Mouse (Mus musculus) heart, adult 2 months (tissue): ENCODE measurements around the gene Odf3. TPM values are rescaled to one million over a fixed set of nuclear protein-coding genes. Genes with fewer than 3 reads are reported as not detected.

Experiments
- DNase-seq, 2 experiments: peaks; one replicate each; pipeline ENCODE4 v3.0.0; 2021
- H3K27ac ChIP-seq: fragments of 200-600 bp; 2 replicates; pipeline ENCODE4 v1.8.1; 2022
- H3K27me3 ChIP-seq: fragments of 200-500 bp; 2 replicates; pipeline ENCODE4 v1.6.1; 2012; ENCODE audit warnings: mild to moderate bottlenecking, low read length, inconsistent platforms, mixed read lengths; ENCODE audit not compliant: control insufficient read depth, insufficient read depth
- H3K36me3 ChIP-seq: fragments of 200-500 bp; 2 replicates; pipeline ENCODE4 v1.6.1; 2012; ENCODE audit warnings: low read length, inconsistent platforms; ENCODE audit not compliant: control insufficient read depth, insufficient read depth
- H3K4me1 ChIP-seq: fragments of 200-500 bp; 2 replicates; pipeline ENCODE4 v1.6.1; 2011; ENCODE audit warnings: low read length; ENCODE audit not compliant: control insufficient read depth, insufficient read depth
- H3K4me3 ChIP-seq: fragments of 200-600 bp; 2 replicates; pipeline ENCODE4 v1.8.1; 2022
- H3K79me2 ChIP-seq: fragments of 200-500 bp; replicated peaks from 2 replicates; pipeline ENCODE4 v1.6.1; 2012; ENCODE audit warnings: mild to moderate bottlenecking, inconsistent platforms, low read length, moderate library complexity, mixed read lengths; ENCODE audit not compliant: control insufficient read depth, insufficient read depth
- H3K9ac ChIP-seq: fragments of 200-500 bp; 2 replicates; pipeline ENCODE4 v1.6.1; 2012; ENCODE audit warnings: low read depth, mild to moderate bottlenecking, control low read depth, inconsistent platforms, low read length, mixed read lengths
- CTCF ChIP-seq: fragments of 200-600 bp; IDR thresholded peaks from 2 replicates; pipeline ENCODE4 v1.8.1; 2022; ENCODE audit warnings: antibody characterized with exemption, mild to moderate bottlenecking, moderate library complexity
- EP300 ChIP-seq: fragments of 200-500 bp; IDR thresholded peaks from 2 replicates; pipeline ENCODE4 v1.6.1; 2011; ENCODE audit warnings: low read depth, low read length, control low read depth; ENCODE audit not compliant: insufficient read depth
- POLR2A ChIP-seq: fragments of 200-500 bp; IDR thresholded peaks from 2 replicates; pipeline ENCODE4 v1.6.1; 2011; ENCODE audit warnings: mild to moderate bottlenecking, low read depth, low read length, control low read depth; ENCODE audit not compliant: insufficient read depth
- WGBS: fragments of 180-500 bp; shearing (Covaris S2); methylation state at CpG from one replicate; pipeline ENCODE4 v1.1.7; 2018; 5-methylcytosine and 5-hydroxymethylcytosine counted together
- intact Hi-C: fragments of 180-260 bp; cut with DNase I; formaldehyde crosslinking; loops from one replicate; pipeline ENCODE4 v1.15.1; 2025
- polyA plus RNA-seq: library from polyadenylated mRNA; depleted of rRNA; stranded (reverse); fragments of >200 nt; gene quantifications from 2 replicates; pipeline ENCODE4 v1.2.3, GENCODE M21; 2012; rRNA removed
- total RNA-seq, 2 experiments: library from RNA; stranded (reverse); gene quantifications; 2 replicates each; pipeline ENCODE4 v1.2.3; 2021

Odf3 gene
- total and polyA plus RNA-seq, 3 experiments = 0.25 TPM; not detected in 2

- 45% methylated on average over 3 of the region's 3 CpGs for WGBS
These were observed 51.5 kb downstream of the Odf3 start for GRCm38 (mm10) chr7:140899121-140899520.

GRCm38 (mm10) chr7:140900220-140900619 lies 52.6 kb downstream of the Odf3 start, which contains the start of gene Cox8b:
TSS of gene Cox8b (minus strand) at chr7:140900446.
- peak within 1 kb of the TSS; percentile 93 for H3K27ac ChIP-seq
- peak within 1 kb of the TSS; percentile 68 for H3K9ac ChIP-seq
- H3K27me3 ChIP-seq = no peaks in the 10 kb centered on the region
- peak; percentile 64 to 71 for DNase-seq
- intact Hi-C loops = no loop called here
- H3K4me3 ChIP-seq = peak within 1 kb of the TSS; percentile 49
- WGBS = 38% methylated on average over 10 of the region's 10 CpGs
- H3K4me1 ChIP-seq = no peaks in the 10 kb centered on the region; the same call in 1 of the 2 replicates
- TF ChIP-seq CTCF (no peak), EP300 (peak; percentile 72), POLR2A (peak; percentile 88)
- no peaks in the 10 kb centered on the region for H3K79me2 ChIP-seq
- no peaks in the 10 kb centered on the region; the same call in 1 of the 2 replicates for H3K36me3 ChIP-seq

More at GRCm38 (mm10) chr7:140899121-140899520, 51.5 kb downstream of the Odf3 start:
- intact Hi-C loops = no loop called here
- Histone ChIP-seq H3K79me2 (no peaks in the 10 kb centered on the region), H3K27ac (peak overlapping the region; percentile 93), H3K4me1 (no peaks in the 10 kb centered on the region; the same call in 1 of the 2 replicates), H3K4me3 (peak overlapping the region; percentile 49), H3K36me3 (no peaks in the 10 kb centered on the region; the same call in 1 of the 2 replicates), H3K9ac (peak overlapping the region; percentile 68; the same call in 1 of the 2 replicates), H3K27me3 (no peaks in the 10 kb centered on the region)
- DNase-seq = peak in 1 of 2 experiments; percentile 30
- TF ChIP-seq POLR2A (no peak), CTCF (no peak), EP300 (no peak)

Other genes starting within 250 kb of the Odf3 start
- not detected for gene Olfr46, start 246.5 kb upstream of the Odf3 start, total RNA-seq
- gene Olfr46, start 246.5 kb upstream of the Odf3 start, polyA plus RNA-seq = not detected in 2 replicates
- gene Olfr61, start 218.8 kb upstream of the Odf3 start, total RNA-seq = not detected
- not detected in 2 replicates for gene Olfr61, start 218.8 kb upstream of the Odf3 start, polyA plus RNA-seq
- gene Olfr53, start 201.4 kb upstream of the Odf3 start, total RNA-seq = not detected
- not detected in 2 replicates for gene Olfr53, start 201.4 kb upstream of the Odf3 start, polyA plus RNA-seq
- gene Olfr539, start 187.9 kb upstream of the Odf3 start, total RNA-seq = not detected
- not detected in 2 replicates for gene Olfr539, start 187.9 kb upstream of the Odf3 start, polyA plus RNA-seq
- not detected for gene Olfr45, start 165.9 kb upstream of the Odf3 start, total RNA-seq
- gene Olfr45, start 165.9 kb upstream of the Odf3 start, polyA plus RNA-seq = not detected in 2 replicates
- not detected for gene Olfr541, start 150.5 kb upstream of the Odf3 start, total RNA-seq
- not detected in 2 replicates for gene Olfr541, start 150.5 kb upstream of the Odf3 start, polyA plus RNA-seq
- gene Cyp2e1, start 84.1 kb upstream of the Odf3 start, total RNA-seq = 10 to 100 TPM in 1 of 2 experiments, 1 to 10 TPM in 1; 9.6 to 12.7 TPM
- gene Cyp2e1, start 84.1 kb upstream of the Odf3 start, polyA plus RNA-seq = 6.4 and 18.7 TPM in 2 replicates
- gene Syce1, start 60.0 kb upstream of the Odf3 start, total RNA-seq = not detected
- gene Syce1, start 60.0 kb upstream of the Odf3 start, polyA plus RNA-seq = 0.10 TPM in 1 of 2 replicates, not detected in the other
- under 1 TPM; 0.14 to 0.29 TPM for gene Zfp941, start 25.6 kb upstream of the Odf3 start, total RNA-seq
- gene Zfp941, start 25.6 kb upstream of the Odf3 start, polyA plus RNA-seq = 0.10 and 0.15 TPM in 2 replicates
- 1 to 10 TPM; 1.1 to 1.4 TPM for gene Urah, start 12.8 kb upstream of the Odf3 start, total RNA-seq
- 0.85 and 2.2 TPM in 2 replicates for gene Urah, start 12.8 kb upstream of the Odf3 start, polyA plus RNA-seq
- gene Scgb1c1, start 2.3 kb upstream of the Odf3 start, total RNA-seq = 10 to 100 TPM; 22.6 to 27.5 TPM
- 54.5 and 56.6 TPM in 2 replicates for gene Scgb1c1, start 2.3 kb upstream of the Odf3 start, polyA plus RNA-seq
- gene Gm45785, start 8.5 kb downstream of the Odf3 start, total RNA-seq = not detected
- not detected in 2 replicates for gene Gm45785, start 8.5 kb downstream of the Odf3 start, polyA plus RNA-seq
- 10 to 100 TPM; 20.1 to 23.6 TPM for gene Ric8a, start 9.2 kb downstream of the Odf3 start, total RNA-seq
- 37.6 and 42.8 TPM in 2 replicates for gene Ric8a, start 9.2 kb downstream of the Odf3 start, polyA plus RNA-seq
- gene Bet1l, start 9.8 kb downstream of the Odf3 start, total RNA-seq = 10 to 100 TPM in 1 of 2 experiments, 1 to 10 TPM in 1; 8.8 to 12.3 TPM
- 12.4 and 17.0 TPM in 2 replicates for gene Bet1l, start 9.8 kb downstream of the Odf3 start, polyA plus RNA-seq
- gene Psmd13, start 34.2 kb downstream of the Odf3 start, total RNA-seq = 10 to 100 TPM; 72.6 to 86.1 TPM
- gene Psmd13, start 34.2 kb downstream of the Odf3 start, polyA plus RNA-seq = 50.8 and 71.0 TPM in 2 replicates
- gene Sirt3, start 34.5 kb downstream of the Odf3 start, total RNA-seq = 10 to 100 TPM; 53.1 to 60.6 TPM
- gene Sirt3, start 34.5 kb downstream of the Odf3 start, polyA plus RNA-seq = 86.9 and 100 TPM in 2 replicates
- 1,000 to 10,000 TPM; 2,777 to 3,250 TPM for gene Cox8b, start 52.6 kb downstream of the Odf3 start, total RNA-seq
- 1,727 and 2,194 TPM in 2 replicates for gene Cox8b, start 52.6 kb downstream of the Odf3 start, polyA plus RNA-seq
- gene Nlrp6, start 73.1 kb downstream of the Odf3 start, total RNA-seq = under 1 TPM in 1 of 2 experiments, not detected in 1; 0.07 TPM
- gene Nlrp6, start 73.1 kb downstream of the Odf3 start, polyA plus RNA-seq = 0.04 and 0.06 TPM in 2 replicates
- 1 to 10 TPM; 4.0 to 5.8 TPM for gene Pgghg, start 93.6 kb downstream of the Odf3 start, total RNA-seq
- gene Pgghg, start 93.6 kb downstream of the Odf3 start, polyA plus RNA-seq = 13.0 and 14.1 TPM in 2 replicates
- under 1 TPM; 0.32 to 0.34 TPM for gene Ifitm5, start 102.5 kb downstream of the Odf3 start, total RNA-seq
- 1.1 and 2.0 TPM in 2 replicates for gene Ifitm5, start 102.5 kb downstream of the Odf3 start, polyA plus RNA-seq
- gene Gm45717, start 108.1 kb downstream of the Odf3 start, total RNA-seq = not detected
- gene Gm45717, start 108.1 kb downstream of the Odf3 start, polyA plus RNA-seq = not detected in 2 replicates
- 100 to 1,000 TPM; 107 to 113 TPM for gene Ifitm2, start 108.2 kb downstream of the Odf3 start, total RNA-seq
- gene Ifitm2, start 108.2 kb downstream of the Odf3 start, polyA plus RNA-seq = 368 and 425 TPM in 2 replicates
- gene Ifitm1, start 119.4 kb downstream of the Odf3 start, total RNA-seq = 1 to 10 TPM; 6.1 to 7.7 TPM
- gene Ifitm1, start 119.4 kb downstream of the Odf3 start, polyA plus RNA-seq = 16.1 and 52.2 TPM in 2 replicates
- gene Ifitm3, start 163.0 kb downstream of the Odf3 start, total RNA-seq = 100 to 1,000 TPM; 115 to 123 TPM
- gene Ifitm3, start 163.0 kb downstream of the Odf3 start, polyA plus RNA-seq = 274 and 332 TPM in 2 replicates
- 1 to 10 TPM in 1 of 2 experiments, under 1 TPM in 1; 0.36 to 1.0 TPM for gene Ifitm6, start 170.1 kb downstream of the Odf3 start, total RNA-seq
- gene Ifitm6, start 170.1 kb downstream of the Odf3 start, polyA plus RNA-seq = 4.6 and 5.1 TPM in 2 replicates
- gene Gm17387, start 181.3 kb downstream of the Odf3 start, total RNA-seq = not detected
- not detected in 2 replicates for gene Gm17387, start 181.3 kb downstream of the Odf3 start, polyA plus RNA-seq
- gene B4galnt4, start 213.3 kb downstream of the Odf3 start, total RNA-seq = under 1 TPM in 1 of 2 experiments, not detected in 1; 0.07 TPM
- gene B4galnt4, start 213.3 kb downstream of the Odf3 start, polyA plus RNA-seq = 0.04 and 0.06 TPM in 2 replicates
- under 1 TPM; 0.20 to 0.21 TPM for gene Pkp3, start 230.4 kb downstream of the Odf3 start, total RNA-seq
- gene Pkp3, start 230.4 kb downstream of the Odf3 start, polyA plus RNA-seq = 0.35 and 1.6 TPM in 2 replicates